Mouse (Mus musculus): ENCODE measurements at regions not wholly inside any gene's neighbourhood (a gene's known extent, or its start where the extent isn't known, plus 50 kb on each side); places are given as distances from the start of the nearest gene placed in this dataset.

DNA sequence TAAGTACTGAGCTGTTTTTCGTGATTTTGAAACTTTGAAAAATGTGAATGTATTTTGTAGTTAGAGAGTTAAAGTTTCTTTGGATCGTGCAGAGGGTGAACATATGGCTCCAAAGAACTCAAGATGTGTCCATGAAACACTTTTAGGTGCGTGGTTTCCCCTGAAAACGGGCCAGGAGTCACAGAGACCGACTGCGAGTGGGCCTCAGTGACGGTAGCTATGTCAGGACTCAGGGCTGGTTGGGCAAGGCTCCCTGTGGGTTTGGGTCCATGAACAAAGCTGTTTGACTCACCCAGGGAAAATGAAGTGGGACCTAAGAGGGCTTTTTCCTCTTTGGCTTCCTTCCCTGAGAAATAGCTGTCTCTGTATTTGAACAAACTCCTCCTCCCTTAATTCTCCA lies 345.9 kb upstream of the Smim15 start:
- TF ChIP-seq GATA1 (IDR thresholded peaks at IDR 0.05; ENCODE audit: low read length), result no peak
- TF ChIP-seq TAL1 (IDR thresholded peaks at IDR 0.05; ENCODE audit: low read length), result no peak
